Mouse (Mus musculus): ENCODE results near the gene Slc25a28.

DNA sequence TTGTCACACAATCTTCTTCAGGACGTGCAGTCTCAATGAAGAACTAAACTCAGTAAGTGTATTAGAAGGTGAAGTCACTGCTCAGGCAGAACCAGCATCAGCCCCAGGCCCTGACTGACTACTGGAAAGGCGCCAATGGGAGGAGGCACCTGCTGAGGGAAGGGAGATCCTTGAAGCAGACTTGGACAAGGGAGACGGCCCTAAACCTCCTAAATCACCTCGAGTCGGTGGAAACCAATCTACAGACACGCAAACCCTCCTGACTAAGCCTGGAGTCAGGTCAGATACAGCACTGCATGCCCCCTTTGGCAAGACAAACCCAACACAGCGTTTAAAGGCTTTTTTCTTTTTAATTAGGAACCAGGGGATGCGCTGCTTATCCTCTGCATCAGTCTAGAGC is 11.2 kb downstream of the Slc25a28 start:
- TF ChIP-seq HCFC1 (IDR thresholded peaks at IDR 0.05; ENCODE audit: borderline replicate concordance, insufficient read depth, low read length) (no peak), ZC3H11A (IDR thresholded peaks at IDR 0.05; ENCODE audit: borderline replicate concordance, low read depth, low read length) (no peak), CHD2 (IDR thresholded peaks at IDR 0.05; ENCODE audit: low read depth, low read length) (no peak), ZNF384 (IDR thresholded peaks at IDR 0.05; ENCODE audit: low read depth, low read length) (no peak), MAFK (IDR thresholded peaks at IDR 0.05; ENCODE audit: insufficient read depth, low read depth, low read length) (no peak)
